Mouse (Mus musculus): ENCODE measurements at regions not wholly inside any gene's neighbourhood (a gene's known extent, or its start where the extent isn't known, plus 50 kb on each side); places are given as distances from the start of the nearest gene placed in this dataset.

GRCm38 (mm10) chr10:56482156-56482716, 105.1 kb downstream of the Gja1 start:
- H3K36me3 ChIP-seq (ENCODE audit: control insufficient read depth, insufficient read depth, low read length, poor library complexity, severe bottlenecking) = no peaks in the 10 kb centered on the region
- H3K27me3 ChIP-seq (ENCODE audit: control insufficient read depth, insufficient read depth, low read length, poor library complexity, severe bottlenecking) = no peaks in the 10 kb centered on the region
- H3K4me1 ChIP-seq (ENCODE audit: control insufficient read depth, insufficient read depth, low read length) = no peaks in the 10 kb centered on the region
- H3K9me3 ChIP-seq (replicated peaks; ENCODE audit: control insufficient read depth, insufficient read depth, low read length, poor library complexity, severe bottlenecking) = no peaks in the 10 kb centered on the region
- no peak overlapping the region for H3K27ac ChIP-seq (ENCODE audit: insufficient read depth, low read length)
- H3K9ac ChIP-seq (ENCODE audit: low read depth, poor library complexity, severe bottlenecking) = no peak overlapping the region
- no peak overlapping the region for H3K4me3 ChIP-seq (ENCODE audit: low read depth, low read length)
- no peak for TF ChIP-seq POLR2A (IDR thresholded peaks at IDR 0.05; ENCODE audit: insufficient read depth, low read length)
- no peak for TF ChIP-seq CTCF (IDR thresholded peaks at IDR 0.05; ENCODE audit: low read depth, low read length)
- no peak for TF ChIP-seq EP300 (IDR thresholded peaks at IDR 0.05; ENCODE audit: insufficient read depth, low read depth, low read length)

- no peaks in the 10 kb centered on the region for H3K9me3 ChIP-seq (replicated peaks; ENCODE audit: control insufficient read depth, insufficient read depth, low read length, poor library complexity, severe bottlenecking)
- no peaks in the 10 kb centered on the region for H3K36me3 ChIP-seq (ENCODE audit: control insufficient read depth, insufficient read depth, low read length, poor library complexity, severe bottlenecking)
- no peaks in the 10 kb centered on the region for H3K27me3 ChIP-seq (ENCODE audit: control insufficient read depth, insufficient read depth, low read length, poor library complexity, severe bottlenecking)
- H3K4me1 ChIP-seq (ENCODE audit: control insufficient read depth, insufficient read depth, low read length) = no peaks in the 10 kb centered on the region
- no peak overlapping the region for H3K4me3 ChIP-seq (ENCODE audit: low read depth, low read length)
- H3K27ac ChIP-seq (ENCODE audit: insufficient read depth, low read length) = no peak overlapping the region
- H3K9ac ChIP-seq (ENCODE audit: low read depth, poor library complexity, severe bottlenecking) = no peak overlapping the region
- TF ChIP-seq EP300 (IDR thresholded peaks at IDR 0.05; ENCODE audit: insufficient read depth, low read depth, low read length) (no peak), POLR2A (IDR thresholded peaks at IDR 0.05; ENCODE audit: insufficient read depth, low read length) (no peak), CTCF (IDR thresholded peaks at IDR 0.05; ENCODE audit: low read depth, low read length) (no peak)
Measured at GRCm38 (mm10) chr10:56484931-56485330, 107.8 kb downstream of the Gja1 start.

- no peak overlapping the region for H3K4me3 ChIP-seq (ENCODE audit: low read depth, low read length)
- H3K27ac ChIP-seq (ENCODE audit: insufficient read depth, low read length) = no peak overlapping the region
- H3K27me3 ChIP-seq (ENCODE audit: control insufficient read depth, insufficient read depth, low read length, poor library complexity, severe bottlenecking) = no peaks in the 10 kb centered on the region
- H3K9me3 ChIP-seq (replicated peaks; ENCODE audit: control insufficient read depth, insufficient read depth, low read length, poor library complexity, severe bottlenecking) = no peaks in the 10 kb centered on the region
- no peak for TF ChIP-seq EP300 (IDR thresholded peaks at IDR 0.05; ENCODE audit: insufficient read depth, low read depth, low read length)
- no peak for TF ChIP-seq CTCF (IDR thresholded peaks at IDR 0.05; ENCODE audit: low read depth, low read length)
- no peak for TF ChIP-seq POLR2A (IDR thresholded peaks at IDR 0.05; ENCODE audit: insufficient read depth, low read length)
- H3K36me3 ChIP-seq (ENCODE audit: control insufficient read depth, insufficient read depth, low read length, poor library complexity, severe bottlenecking) = no peaks in the 10 kb centered on the region
- no peaks in the 10 kb centered on the region for H3K4me1 ChIP-seq (ENCODE audit: control insufficient read depth, insufficient read depth, low read length)
- no peak overlapping the region for H3K9ac ChIP-seq (ENCODE audit: low read depth, poor library complexity, severe bottlenecking)
Measured at GRCm38 (mm10) chr10:56485746-56486145, 108.6 kb downstream of the Gja1 start.

- Histone ChIP-seq H3K9ac (ENCODE audit: low read depth, poor library complexity, severe bottlenecking) (no peak overlapping the region), H3K4me3 (ENCODE audit: low read depth, low read length) (no peak overlapping the region), H3K27ac (ENCODE audit: insufficient read depth, low read length) (peak overlapping the region; percentile 9; the same call in 1 of the 2 replicates), H3K27me3 (ENCODE audit: control insufficient read depth, insufficient read depth, low read length, poor library complexity, severe bottlenecking) (no peaks in the 10 kb centered on the region), H3K36me3 (ENCODE audit: control insufficient read depth, insufficient read depth, low read length, poor library complexity, severe bottlenecking) (no peaks in the 10 kb centered on the region), H3K4me1 (ENCODE audit: control insufficient read depth, insufficient read depth, low read length) (no peaks in the 10 kb centered on the region), H3K9me3 (replicated peaks; ENCODE audit: control insufficient read depth, insufficient read depth, low read length, poor library complexity, severe bottlenecking) (no peaks in the 10 kb centered on the region)
- TF ChIP-seq POLR2A (IDR thresholded peaks at IDR 0.05; ENCODE audit: insufficient read depth, low read length) (no peak), CTCF (IDR thresholded peaks at IDR 0.05; ENCODE audit: low read depth, low read length) (no peak), EP300 (IDR thresholded peaks at IDR 0.05; ENCODE audit: insufficient read depth, low read depth, low read length) (no peak)
Measured at GRCm38 (mm10) chr10:56486584-56486983, 109.5 kb downstream of the Gja1 start.

- no peaks in the 10 kb centered on the region for H3K27me3 ChIP-seq (ENCODE audit: control insufficient read depth, insufficient read depth, low read length, poor library complexity, severe bottlenecking)
- no peak overlapping the region for H3K9ac ChIP-seq (ENCODE audit: low read depth, poor library complexity, severe bottlenecking)
- H3K9me3 ChIP-seq (replicated peaks; ENCODE audit: control insufficient read depth, insufficient read depth, low read length, poor library complexity, severe bottlenecking) = no peaks in the 10 kb centered on the region
- no peaks in the 10 kb centered on the region for H3K36me3 ChIP-seq (ENCODE audit: control insufficient read depth, insufficient read depth, low read length, poor library complexity, severe bottlenecking)
- H3K4me3 ChIP-seq (ENCODE audit: low read depth, low read length) = no peak overlapping the region
- no peak overlapping the region for H3K27ac ChIP-seq (ENCODE audit: insufficient read depth, low read length)
- no peak for TF ChIP-seq CTCF (IDR thresholded peaks at IDR 0.05; ENCODE audit: low read depth, low read length)
- no peak for TF ChIP-seq EP300 (IDR thresholded peaks at IDR 0.05; ENCODE audit: insufficient read depth, low read depth, low read length)
- TF ChIP-seq POLR2A (IDR thresholded peaks at IDR 0.05; ENCODE audit: insufficient read depth, low read length) = no peak
- no peaks in the 10 kb centered on the region for H3K4me1 ChIP-seq (ENCODE audit: control insufficient read depth, insufficient read depth, low read length)
Measured at GRCm38 (mm10) chr10:56493461-56493860, 116.3 kb downstream of the Gja1 start.

- TF ChIP-seq POLR2A (IDR thresholded peaks at IDR 0.05; ENCODE audit: insufficient read depth, low read length) = no peak
- no peak for TF ChIP-seq CTCF (IDR thresholded peaks at IDR 0.05; ENCODE audit: low read depth, low read length)
- TF ChIP-seq EP300 (IDR thresholded peaks at IDR 0.05; ENCODE audit: insufficient read depth, low read depth, low read length) = no peak
- H3K27me3 ChIP-seq (ENCODE audit: control insufficient read depth, insufficient read depth, low read length, poor library complexity, severe bottlenecking) = no peaks in the 10 kb centered on the region
- H3K36me3 ChIP-seq (ENCODE audit: control insufficient read depth, insufficient read depth, low read length, poor library complexity, severe bottlenecking) = no peaks in the 10 kb centered on the region
- no peak overlapping the region for H3K4me3 ChIP-seq (ENCODE audit: low read depth, low read length)
- no peaks in the 10 kb centered on the region for H3K9me3 ChIP-seq (replicated peaks; ENCODE audit: control insufficient read depth, insufficient read depth, low read length, poor library complexity, severe bottlenecking)
- H3K9ac ChIP-seq (ENCODE audit: low read depth, poor library complexity, severe bottlenecking) = no peak overlapping the region
- no peaks in the 10 kb centered on the region for H3K4me1 ChIP-seq (ENCODE audit: control insufficient read depth, insufficient read depth, low read length)
- no peak overlapping the region for H3K27ac ChIP-seq (ENCODE audit: insufficient read depth, low read length)
Measured at GRCm38 (mm10) chr10:56495352-56495751, 118.2 kb downstream of the Gja1 start.

Data from ES-Bruce4 (cell line).